Mouse (Mus musculus): ENCODE data around the gene Cyp2d10. TPM values are rescaled to one million over a fixed set of nuclear protein-coding genes. Genes with fewer than 3 reads are reported as not detected.
"Not testable (repeated sequence)": the region's sequence is repeated elsewhere in the genome, so short reads cannot be mapped to it uniquely, and the experiment has no call there.

Cyp2d10 gene
- total RNA-seq, 4 experiments from 2014 or later: 0.41 to 0.80 TPM; not detected in 2

DNA sequence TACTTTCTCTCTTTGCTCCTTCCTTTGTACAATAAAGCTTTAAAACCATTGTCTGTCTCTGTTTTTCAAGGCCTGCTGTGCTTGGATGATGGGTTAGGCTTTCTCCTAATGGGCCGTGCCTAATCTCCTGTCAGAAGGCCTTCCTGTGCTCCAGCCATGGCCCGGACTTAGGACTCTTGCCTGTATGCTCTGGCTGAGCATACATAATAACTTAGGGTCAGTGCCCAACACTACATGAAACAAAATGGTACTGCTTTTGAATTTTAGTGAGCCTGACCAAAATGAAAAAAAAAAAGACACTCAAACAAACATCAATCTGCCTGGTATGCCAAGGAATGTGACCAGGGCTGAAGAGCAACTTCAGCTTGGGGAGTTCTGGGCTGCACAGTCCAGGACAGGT, 5.5 kb downstream of the Cyp2d10 start:
- no peak for DNase-seq (ENCODE audit: low spot score)

DNA sequence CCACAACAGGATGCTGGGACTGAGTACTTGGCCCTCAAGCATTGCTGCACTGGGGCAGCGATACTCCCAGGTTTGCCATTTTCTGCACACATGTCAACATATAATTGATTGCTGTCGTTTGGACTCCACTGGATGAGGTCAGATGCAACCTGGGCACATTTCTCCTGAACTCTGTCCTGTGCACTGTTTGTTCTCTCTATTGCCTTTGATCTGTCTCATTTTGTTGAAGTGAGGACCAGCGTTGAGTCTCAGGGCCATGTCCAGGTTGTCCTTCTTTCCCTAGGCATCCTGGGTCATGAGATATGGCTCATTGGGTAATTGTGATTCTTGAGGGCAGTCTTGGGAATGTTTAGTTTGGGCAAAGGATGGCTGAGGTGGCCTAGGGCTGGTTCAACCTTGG, 11.0 kb downstream of the Cyp2d10 start:
- not testable (repeated sequence) for DNase-seq (ENCODE audit: low spot score)

DNA sequence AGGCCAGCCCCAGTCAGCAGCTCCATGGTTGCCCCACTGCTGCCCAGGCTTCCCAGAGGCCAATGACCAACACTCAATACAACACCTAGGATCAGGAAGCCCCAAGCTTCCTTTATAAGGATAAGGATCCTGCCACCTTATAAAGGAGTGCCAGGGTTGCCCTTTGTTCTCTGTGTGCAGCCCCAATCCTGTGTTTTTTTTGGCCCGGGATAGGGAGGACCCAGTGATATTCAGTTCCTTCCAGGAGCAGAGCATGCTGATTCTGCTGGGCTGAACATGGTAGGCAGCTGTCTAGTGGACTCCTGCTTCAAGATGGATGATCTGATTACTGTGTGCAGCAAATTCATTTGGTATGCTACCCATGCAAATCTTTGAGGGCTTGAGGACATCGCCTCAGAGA, 13.1 kb downstream of the Cyp2d10 start, which contains the start of gene Cyp2d11:
TSS of gene Cyp2d11 (minus strand) at position 101 of the 400 bp plus-strand sequence.
- not testable (repeated sequence) for DNase-seq (ENCODE audit: low spot score)

DNA sequence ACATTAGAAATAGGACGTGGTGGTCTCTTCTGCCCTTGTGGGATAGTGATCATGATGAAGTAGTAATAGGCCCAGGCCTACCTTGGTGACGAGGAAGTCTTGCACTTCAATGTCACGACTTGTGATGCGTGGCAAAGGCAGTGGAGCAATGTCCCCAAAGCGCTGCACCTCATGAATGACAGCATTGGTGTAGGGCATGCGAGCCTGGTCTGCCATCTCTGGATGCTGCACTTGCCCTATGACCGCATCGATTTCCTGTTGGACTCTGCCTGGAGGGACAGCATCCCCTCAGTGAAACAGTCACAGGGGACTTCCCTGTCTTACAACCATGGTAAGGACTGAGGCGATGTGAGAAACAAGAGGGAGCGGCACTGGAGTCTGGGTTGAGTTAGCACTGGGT, 17.1 kb downstream of the Cyp2d10 start:
- not testable (repeated sequence) for DNase-seq (ENCODE audit: low spot score)

DNA sequence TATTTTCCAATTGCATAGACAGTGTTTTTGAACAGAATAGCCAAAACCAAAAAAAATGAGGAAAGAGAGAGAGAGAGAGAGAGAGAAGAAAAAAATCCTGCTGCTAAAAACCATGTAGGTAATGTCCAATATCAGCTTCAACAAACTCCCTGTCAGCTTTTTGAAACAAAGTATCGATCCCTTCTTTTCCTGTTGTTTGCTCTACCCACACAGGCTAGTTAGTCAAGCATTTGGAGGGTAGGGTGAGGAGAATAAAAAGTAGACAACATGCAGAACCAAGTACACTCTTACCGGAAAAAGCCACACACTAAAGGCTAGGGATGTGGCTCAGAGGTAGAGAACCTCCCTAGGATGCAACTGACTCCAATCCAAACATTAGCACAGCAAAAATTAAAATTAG, 21.3 kb downstream of the Cyp2d10 start:
- DNase-seq (ENCODE audit: low spot score): no peak

DNA sequence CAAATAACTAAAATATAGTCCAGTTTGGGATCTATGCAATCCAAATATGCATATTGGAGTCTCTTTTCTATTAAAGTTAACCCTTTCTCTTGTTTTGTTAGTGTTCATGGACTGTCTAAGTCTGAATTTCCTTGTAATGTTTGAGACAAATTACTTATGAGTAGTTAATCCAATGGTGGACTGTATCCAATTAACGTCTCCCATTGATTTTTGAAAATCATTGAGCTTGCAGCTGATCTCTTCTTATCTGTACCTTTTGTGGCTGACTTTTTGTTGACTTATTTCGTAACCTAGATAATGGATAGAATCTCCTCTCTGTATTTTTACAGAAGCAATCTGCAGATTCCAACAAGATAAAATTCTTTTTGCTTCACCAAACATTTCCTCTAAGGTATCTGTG, 24.6 kb downstream of the Cyp2d10 start:
- DNase-seq (ENCODE audit: low spot score): no peak

DNA sequence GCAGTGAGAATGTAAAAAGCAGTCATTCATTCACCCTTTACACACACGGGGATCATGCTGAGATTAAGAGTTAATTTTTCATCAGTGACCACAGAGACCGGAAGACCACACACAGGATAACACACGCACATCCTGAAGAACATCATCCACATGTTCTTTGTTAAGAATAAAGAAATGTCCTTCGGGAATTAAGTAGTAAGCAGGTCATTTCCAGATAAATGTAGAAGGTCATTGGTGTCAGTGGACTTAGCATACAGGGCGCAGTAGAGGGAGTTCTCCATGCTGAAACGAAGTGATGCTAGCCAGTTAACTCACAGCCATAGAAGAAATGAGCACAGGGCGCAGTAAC, 26.3 kb downstream of the Cyp2d10 start:
- DNase-seq (ENCODE audit: low spot score): no peak

DNA sequence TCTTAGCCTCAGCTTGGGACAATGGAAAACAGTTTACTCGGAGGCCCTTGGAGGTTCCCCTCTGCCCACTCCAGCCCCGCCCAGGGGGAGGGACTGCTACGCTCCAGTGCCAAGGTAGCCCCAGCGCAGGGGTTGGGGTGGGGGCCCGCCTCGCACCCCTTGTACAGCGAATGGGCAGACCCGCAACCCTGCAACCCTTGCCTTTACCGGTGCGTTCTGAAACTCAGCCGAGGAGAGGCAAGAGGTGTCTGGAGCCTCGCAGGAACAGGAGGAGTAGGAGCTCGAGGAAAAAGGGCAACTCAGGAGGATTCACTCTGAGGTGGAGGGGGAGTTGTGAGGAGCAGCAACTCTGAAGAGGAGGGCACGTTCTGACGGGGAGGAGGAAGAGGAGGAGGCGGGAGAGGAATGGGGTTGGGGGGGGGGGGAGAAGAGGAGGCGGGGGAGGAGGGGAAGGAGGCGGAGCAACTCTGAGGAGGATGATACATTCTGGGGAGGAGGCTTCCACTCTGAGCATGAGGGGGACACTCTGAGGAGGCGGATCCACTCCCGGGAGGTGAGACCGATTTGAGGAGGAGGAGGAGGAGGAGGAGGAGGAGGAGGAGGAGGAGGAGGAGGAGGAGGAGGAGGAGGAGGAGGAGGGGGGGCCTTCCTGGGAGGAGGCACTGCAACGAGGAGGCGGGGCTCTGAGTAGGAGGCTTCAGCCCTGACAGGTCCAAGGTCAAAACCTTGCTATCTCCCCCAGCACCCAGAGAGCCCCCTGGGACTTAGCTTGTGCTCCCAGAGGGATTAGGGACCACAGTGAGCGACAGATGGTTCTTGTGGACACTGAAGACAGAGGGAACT, 26.9 kb downstream of the Cyp2d10 start, which contains the start of gene Cyp2d22:
TSS of gene Cyp2d22 (minus strand) at position 390 of the 843 bp plus-strand sequence.
- peak; percentile 69 for DNase-seq (ENCODE audit: low spot score)

DNA sequence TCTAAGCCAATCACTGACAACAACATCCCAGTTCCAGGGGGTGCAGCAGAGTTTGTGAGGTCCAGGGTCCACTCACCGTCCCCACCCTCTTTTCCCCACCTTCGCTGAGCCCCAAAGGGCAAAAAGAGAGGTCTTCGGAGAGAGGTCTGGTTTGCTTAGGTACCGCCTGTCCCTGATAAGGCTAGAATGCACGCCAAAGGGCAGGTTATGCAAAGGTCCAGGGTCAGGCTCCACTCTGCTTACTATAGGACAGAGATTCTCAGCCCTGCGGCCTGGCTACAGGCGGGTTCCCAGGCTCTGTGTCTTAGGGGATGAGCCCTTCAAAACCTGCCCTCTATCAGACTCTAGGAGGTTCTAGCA, 27.5 kb downstream of the Cyp2d10 start:
- peak; percentile 58 for DNase-seq (ENCODE audit: low spot score)

DNA sequence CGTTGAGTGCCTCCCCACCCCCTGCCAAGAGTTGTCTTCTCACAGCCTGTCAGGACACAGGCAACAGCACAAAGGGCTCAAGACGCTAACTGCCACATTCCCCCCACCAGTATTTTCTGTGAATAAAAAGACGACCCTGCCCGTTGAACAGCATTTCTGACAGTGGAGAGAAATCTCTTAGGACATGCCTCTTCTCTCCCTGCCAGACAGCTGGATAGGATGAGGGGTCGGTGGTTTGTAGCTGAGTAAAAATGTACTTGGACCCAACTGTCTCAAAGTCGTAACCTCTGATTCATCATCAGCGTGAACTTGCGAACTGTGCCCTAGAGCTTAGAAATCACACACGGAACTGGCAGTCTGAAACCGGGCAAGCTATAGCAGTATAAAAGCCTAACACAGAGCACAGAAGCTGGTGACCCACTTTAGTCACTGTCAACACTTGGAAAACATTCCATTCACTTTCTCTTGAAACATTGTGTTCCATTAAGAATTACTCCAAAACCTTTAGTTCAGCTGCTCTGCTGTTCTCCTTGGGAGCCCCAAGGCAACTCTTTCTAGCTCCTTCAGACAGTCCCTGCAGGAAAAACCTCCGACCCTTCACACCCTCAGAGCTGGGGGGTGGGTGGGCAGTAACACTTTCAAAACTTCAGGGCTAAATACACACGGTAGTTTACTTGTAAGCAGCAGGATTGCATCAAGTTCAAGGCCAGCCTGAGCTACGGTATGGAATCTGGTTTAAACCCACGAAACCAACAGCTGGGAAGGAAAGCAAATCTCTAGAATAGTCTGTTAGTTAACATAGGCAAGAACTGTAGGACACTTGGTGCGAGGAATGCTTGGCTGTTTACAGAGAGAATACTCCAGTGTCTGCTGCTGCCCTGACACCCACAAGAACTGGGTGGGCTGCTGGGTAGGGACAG, 28.5 kb downstream of the Cyp2d10 start:
- DNase-seq (ENCODE audit: low spot score): peak; percentile 51

DNA sequence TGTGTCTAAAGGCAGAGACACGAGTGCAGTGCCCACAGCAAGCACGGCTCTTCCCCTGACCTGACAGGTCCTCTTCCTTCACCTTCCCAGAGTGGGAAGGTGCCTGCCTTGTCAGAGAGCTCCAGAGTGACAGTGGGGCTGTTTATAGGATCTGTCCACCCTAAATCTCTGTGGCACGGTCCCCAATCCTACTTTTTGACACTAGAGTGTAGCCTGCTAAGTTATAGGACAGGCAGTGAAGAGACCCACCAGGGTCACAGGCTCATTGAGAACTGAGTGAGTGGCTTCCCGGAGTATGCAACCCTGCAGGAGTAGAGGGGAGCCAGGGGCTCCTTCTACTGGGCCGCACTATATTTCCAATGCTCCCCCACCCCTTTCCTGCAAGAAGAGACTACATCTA, 29.3 kb downstream of the Cyp2d10 start:
- DNase-seq (ENCODE audit: low spot score): no peak

DNA sequence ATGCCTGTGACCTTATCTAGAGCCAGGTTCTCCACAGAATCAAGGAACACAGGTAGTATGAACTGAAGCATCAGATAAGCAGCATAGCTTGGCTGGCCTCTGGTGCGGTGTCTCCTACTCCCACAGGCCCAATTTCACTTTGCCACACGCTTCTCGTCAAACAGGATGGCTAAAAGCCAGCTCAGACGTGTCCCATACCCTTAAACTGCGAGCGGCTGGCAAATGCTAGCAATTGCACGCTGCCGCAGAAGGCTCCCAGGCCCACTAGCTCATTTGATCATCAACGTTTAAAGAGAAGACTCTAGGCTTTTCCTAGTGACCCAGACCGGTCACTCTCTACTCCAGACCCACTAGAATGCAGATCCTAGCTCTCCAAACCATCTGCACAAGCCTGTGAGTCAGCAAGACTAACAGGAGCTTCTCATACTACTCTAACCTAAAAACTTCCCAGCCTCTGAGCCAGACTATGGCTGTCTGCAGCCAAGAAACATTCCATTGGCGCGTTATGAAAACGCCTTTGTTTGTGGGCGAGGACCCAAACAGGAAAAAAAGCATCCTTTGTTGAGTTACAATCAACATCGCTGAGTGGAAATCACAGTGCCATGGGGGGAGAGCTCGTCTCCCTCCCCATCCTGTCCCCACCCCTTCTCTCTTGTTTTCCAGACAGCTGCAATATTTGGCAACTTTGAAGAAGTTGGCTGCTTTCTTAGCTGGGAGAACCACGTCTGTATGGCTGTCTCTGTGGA, 30.4 kb downstream of the Cyp2d10 start:
- DNase-seq (ENCODE audit: low spot score): peak; percentile 90

DNA sequence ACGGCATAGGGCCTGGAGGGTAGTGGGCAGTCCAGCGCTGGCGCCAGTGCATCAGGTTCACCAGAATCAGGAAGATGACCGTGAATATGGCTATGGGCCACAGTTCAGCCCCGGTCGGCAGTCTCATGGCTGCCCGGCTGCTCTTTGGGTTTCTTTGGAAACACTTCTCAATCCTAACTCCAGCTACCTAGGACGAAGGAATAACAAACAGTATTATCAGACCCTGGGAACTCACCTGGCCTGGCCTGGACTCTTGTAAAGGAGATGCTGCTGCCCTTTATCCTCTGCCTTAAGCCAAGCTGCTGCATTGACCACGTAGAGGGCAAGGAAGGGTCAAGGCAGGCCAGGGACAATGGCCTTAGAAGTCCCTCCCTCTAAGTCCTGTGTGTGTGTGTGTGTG, 31.1 kb downstream of the Cyp2d10 start:
- no peak for DNase-seq (ENCODE audit: low spot score)

DNA sequence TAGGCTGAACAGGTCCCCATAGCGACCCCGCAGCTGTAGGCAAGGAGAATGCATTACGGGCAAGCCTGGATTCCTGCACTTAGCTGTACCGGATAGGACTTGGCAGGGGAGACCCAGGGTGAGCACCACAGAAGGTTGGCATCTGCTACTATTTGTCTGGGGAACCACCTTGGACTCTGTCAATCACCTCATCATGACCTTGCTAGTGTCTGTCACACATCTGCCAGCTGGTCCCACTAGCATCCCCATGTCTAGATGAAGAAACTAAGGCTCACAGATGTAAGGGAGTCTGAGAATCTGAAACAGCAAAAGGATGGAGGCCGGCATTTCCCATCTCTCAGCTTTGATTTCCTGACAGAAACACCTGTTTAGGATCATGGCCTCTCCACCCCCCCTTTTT, 32.6 kb downstream of the Cyp2d10 start:
- no peak for DNase-seq (ENCODE audit: low spot score)

DNA sequence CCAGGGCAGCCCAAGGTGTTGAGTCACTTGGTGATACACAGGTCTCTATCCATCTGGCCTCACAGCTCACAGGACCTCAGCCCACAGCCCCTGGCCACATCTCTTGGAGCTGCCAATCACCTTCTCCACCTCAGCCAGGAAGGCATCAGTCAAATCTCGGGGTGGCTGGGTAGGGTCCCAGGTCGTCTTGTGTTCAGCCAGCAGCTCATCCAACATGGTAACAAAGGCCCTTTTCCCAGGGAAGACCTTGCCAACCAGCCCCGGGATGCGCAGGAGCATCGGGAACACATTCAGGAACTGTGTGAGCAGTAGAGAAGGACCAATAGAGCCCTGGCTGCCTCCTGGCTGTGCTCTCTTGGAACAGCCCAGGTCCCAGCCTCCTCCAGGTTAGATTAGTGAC, 34.0 kb downstream of the Cyp2d10 start:
- no peak for DNase-seq (ENCODE audit: low spot score)

DNA sequence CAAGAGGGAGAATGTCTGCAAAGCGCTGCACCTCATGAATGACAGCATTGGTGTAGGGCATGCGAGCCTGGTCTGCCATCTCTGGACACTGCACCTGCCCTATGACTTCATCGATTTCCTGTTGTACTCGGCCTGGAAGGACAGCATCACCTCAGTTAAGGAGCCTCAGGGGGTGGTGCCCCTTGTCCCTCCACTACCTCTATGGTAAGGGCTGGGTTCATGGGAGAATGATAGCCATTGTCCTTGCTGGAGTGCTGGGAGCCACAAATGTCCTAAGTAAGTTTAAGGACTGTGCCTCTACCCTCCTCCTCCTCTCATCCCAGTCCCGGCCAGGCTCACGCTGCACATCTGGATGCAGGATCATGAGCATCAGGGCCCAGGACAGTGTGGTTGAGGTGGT, 34.5 kb downstream of the Cyp2d10 start:
- DNase-seq (ENCODE audit: low spot score): no peak

DNA sequence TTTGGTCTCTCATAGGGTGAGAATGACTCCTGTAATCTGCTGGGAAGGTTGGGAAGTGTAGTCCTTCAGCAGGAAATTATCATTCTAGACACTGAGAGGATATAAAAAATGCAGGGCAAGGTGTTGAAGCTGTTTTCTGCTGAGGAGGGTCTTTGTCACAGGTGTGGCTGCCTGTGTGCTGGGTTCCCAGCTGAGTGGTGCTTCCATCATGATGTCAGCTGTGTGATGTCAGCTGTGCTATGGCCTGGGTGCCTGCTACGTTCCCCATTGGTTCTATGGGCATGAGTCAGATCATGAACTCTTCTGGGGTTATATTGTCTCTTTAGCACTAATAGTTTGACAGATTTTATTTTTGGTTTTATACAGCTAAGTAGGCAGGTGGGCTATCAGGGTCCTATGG, 38.1 kb downstream of the Cyp2d10 start:
- no peak for DNase-seq (ENCODE audit: low spot score)

DNA sequence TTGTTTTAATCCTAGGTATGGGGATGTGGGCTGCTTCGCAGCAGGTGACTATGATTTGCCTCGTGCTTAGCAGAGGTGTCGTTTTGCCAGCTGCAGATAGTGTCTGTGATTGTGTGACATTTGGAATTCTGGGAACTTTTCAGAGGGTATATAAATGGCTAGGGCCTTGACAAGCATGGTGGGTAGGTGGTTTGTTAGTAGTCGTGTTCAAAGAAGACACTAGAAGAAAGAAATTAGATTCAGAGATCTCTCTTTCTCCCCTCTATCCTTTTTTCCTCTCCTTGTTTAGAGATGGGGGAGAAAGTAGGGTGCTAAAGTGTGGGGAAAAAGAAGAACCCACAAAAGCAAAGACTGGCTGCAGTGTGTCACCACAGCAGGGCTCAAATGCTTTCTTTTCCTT, 38.8 kb downstream of the Cyp2d10 start:
- no peak for DNase-seq (ENCODE audit: low spot score)

DNA sequence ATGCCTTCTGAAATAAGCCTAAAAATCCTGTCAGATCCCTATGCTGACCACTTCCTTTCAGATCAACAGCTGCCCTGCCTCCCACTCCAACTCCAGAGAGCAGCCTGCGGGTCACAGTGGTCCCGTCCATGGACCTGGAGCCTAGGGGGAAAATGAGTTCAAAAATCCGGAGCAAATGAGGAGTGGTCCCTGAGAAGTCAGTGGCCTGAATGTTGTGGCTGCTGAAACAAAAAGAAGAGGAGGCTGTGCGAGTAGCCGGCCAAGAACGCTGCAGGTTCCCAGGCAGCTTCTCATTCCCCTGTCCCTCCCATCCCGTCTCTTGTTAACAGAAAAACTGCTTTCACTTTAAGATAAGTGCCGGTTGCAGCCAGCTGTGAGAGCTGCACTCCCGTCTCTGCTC, 42.4 kb downstream of the Cyp2d10 start:
- DNase-seq (ENCODE audit: low spot score): not testable (repeated sequence)

DNA sequence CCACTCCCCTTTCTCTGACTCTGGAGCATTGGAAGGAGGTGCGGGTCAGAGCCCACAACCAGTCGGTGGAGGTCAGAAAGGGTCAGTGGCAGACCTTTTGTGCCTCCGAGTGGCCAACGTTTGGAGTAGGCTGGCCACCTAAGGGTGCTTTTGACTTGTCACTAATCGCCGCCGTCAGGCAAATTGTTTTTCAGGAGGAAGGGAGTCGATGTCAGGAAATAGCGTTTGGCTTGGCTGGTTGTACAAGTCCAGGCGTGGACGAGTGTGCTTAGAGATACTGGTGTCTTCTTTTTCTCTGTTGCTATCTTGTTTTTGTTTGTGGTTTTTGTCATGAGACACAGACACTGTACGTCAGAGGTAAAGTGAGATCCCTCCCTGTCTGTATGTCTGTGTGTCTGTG, 43.2 kb downstream of the Cyp2d10 start:
- not testable (repeated sequence) for DNase-seq (ENCODE audit: low spot score)

DNA sequence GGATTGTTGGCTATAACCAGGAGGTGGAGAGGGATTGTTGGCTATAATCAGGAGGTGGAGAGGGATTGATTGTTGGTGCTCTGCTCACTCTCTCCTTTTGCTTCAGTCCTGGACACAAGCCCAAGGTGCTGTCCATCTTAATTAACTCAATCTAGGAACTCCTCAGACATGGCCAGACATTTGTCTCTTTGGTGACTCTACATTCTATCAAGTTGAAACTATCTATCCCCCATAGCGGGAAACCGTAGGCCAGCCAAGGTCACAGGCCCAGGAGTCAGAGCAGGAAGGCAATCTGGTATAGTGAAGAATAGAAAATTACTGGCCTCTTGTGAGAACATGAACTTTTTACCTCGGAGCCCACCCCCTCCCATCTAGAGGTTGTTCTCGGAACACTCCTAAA, 44.8 kb downstream of the Cyp2d10 start:
- peak; percentile 34 for DNase-seq (ENCODE audit: low spot score)

DNA sequence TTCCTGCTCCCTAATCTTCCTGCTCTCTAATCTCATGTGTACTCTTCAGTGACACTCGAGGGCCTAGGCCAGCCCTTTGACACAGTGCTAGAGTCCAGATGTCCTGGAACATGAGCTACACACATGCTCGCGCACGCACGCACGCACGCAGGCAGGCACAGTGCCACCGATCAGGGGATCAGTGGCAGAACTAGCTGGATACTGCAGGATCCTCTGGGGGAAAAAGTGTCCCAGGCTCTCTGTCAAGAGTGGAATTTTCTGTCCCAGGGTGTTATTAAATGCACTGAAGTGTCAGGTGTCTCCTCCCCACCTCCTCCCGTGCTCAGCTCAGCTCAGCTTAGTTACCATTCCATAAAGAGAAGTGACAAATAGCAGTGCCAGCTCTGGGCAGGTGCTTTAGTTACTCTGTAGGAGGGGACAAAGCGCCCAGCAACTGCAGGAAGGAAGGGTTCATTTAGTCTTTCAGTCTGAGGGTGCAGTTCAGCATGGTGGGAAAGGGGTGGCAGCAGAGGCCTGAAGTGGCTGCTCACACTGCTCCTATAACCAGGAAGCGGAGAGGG, 45.5 kb downstream of the Cyp2d10 start:
- no peak for DNase-seq (ENCODE audit: low spot score)
